ENCODE assay signal across 8 mouse cellular contexts in the genomic region with DNA sequence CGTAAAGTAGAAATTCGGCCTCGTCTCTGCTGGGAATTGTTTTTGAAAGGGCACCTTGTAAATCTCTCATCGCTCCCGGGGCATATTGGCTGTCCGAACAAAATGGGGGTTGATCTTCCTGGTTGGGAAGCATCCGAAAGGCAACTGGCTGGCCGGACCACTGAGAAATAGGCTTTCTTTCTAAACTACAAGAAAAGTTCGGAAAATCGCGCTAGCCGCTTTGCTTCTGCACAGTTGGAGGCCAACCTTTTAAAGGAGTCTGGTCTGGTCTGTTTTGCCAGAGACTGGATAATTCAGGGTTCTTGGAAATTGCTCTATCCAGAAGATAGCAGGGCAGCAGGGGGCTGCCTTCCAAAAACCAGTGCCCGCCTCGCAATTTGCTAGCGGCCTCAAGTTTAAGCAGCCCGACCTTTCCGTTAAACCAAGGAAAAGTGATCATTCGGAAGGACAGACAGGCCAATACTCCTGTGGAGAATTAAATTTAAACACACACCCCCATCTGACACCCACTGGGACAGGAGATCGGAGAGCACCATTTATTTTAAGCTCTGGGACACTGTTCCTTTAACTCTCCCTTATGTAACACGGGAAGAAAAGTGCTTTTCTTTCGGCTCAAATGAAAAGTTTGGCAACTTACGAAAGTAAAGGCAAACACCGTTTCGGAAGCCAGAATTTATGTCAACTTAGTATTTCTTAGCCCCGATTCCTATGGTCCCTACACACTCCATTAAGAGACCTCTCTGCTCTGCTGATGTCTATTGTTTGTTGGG. TPM values are rescaled to one million over a fixed set of nuclear protein-coding genes. Genes with fewer than 3 reads are reported as not detected.
DNase-seq lines count a peak whose midpoint lies in the region; ATAC-seq and TF ChIP-seq lines count a peak whose summit lies in the region.

No protein-coding gene starts in this region.

- no peak for TF ChIP-seq CTCF in left cerebral cortex, adult 2 months (IDR thresholded peaks at IDR 0.05)

- peak overlapping the region; percentile 52 for H3K4me3 ChIP-seq in embryonic facial prominence, embryonic 15.5 days (replicated peaks)
- H3K4me3 ChIP-seq in hindbrain, embryonic 13.5 days, result peak overlapping the region; percentile 62
- peak overlapping the region; percentile 43 for H3K4me3 ChIP-seq in neural tube, embryonic 15.5 days (replicated peaks)
- no peak overlapping the region for H3K4me3 ChIP-seq in left cerebral cortex, adult 2 months

- H3K27ac ChIP-seq in embryonic facial prominence, embryonic 15.5 days (replicated peaks), result no peak overlapping the region
- peak overlapping the region; percentile 90 for H3K27ac ChIP-seq in hindbrain, embryonic 13.5 days
- no peak overlapping the region; the same call in 1 of the 2 replicates for H3K27ac ChIP-seq in neural tube, embryonic 15.5 days (replicated peaks)
- no peak overlapping the region for H3K27ac ChIP-seq in left cerebral cortex, adult 2 months

- peaks cover 94% of the 10 kb centered on the region for H3K27me3 ChIP-seq in embryonic facial prominence, embryonic 15.5 days
- H3K27me3 ChIP-seq in hindbrain, embryonic 13.5 days, result peaks cover 74% of the 10 kb centered on the region
- peaks cover 78% of the 10 kb centered on the region for H3K27me3 ChIP-seq in neural tube, embryonic 15.5 days (replicated peaks)

- intact Hi-C loops in left cerebral cortex, postnatal 4 days (cut with DNase I), result loop anchor here (5.0 kb wide), 1 partner anchor 335 kb away; no protein-coding TSS in a partner anchor
- intact Hi-C loops in left cerebral cortex, postnatal 14 days (cut with DNase I), result loop anchor here (5.0 kb wide), 1 partner anchor 665 kb away; the partner anchor contains the start of gene Irx2
- intact Hi-C loops in left cerebral cortex, adult 2 months (cut with DNase I), result loop anchor here (2.0 to 10.0 kb wide), 4 partner anchors 341 to 1300 kb away; partner anchors contain the start of gene Irx4

- peak; percentile 21 for DNase-seq in left cerebral cortex, postnatal 4 days
- no peak for DNase-seq in left cerebral cortex, postnatal 14 days (ENCODE audit: low spot score in 2 of 2)
- DNase-seq in layer of hippocampus, adult 11-12 months (ENCODE audit: low spot score), result no peak
- DNase-seq in left cerebral cortex, adult 2 months (ENCODE audit: extremely low spot score in 1 of 2, low spot score in 2 of 2), result no peak
- DNase-seq in right cerebral cortex, postnatal 14 days, result no peak

- H3K4me2 ChIP-seq in embryonic facial prominence, embryonic 15.5 days (replicated peaks), result peak overlapping the region; percentile 83
- peak overlapping the region; percentile 69 for H3K4me2 ChIP-seq in hindbrain, embryonic 13.5 days
- H3K4me2 ChIP-seq in neural tube, embryonic 15.5 days, result peak overlapping the region; percentile 68

- 3% methylated on average over 25 of the region's 25 CpGs for WGBS in embryonic facial prominence, embryonic 15.5 days
- WGBS in hindbrain, embryonic 13.5 days, result under 1% methylated on average over 25 of the region's 25 CpGs
- 2% methylated on average over 25 of the region's 25 CpGs for WGBS in neural tube, embryonic 15.5 days

- no peaks in the 10 kb centered on the region for H3K9me3 ChIP-seq in embryonic facial prominence, embryonic 15.5 days (replicated peaks)
- H3K9me3 ChIP-seq in hindbrain, embryonic 13.5 days, result no peaks in the 10 kb centered on the region
- H3K9me3 ChIP-seq in neural tube, embryonic 15.5 days (replicated peaks), result no peaks in the 10 kb centered on the region

- H3K4me1 ChIP-seq in embryonic facial prominence, embryonic 15.5 days, result peaks cover 55% of the 10 kb centered on the region
- H3K4me1 ChIP-seq in hindbrain, embryonic 13.5 days (replicated peaks), result peaks cover 55% of the 10 kb centered on the region
- H3K4me1 ChIP-seq in neural tube, embryonic 15.5 days, result peaks cover 38% of the 10 kb centered on the region

- peak overlapping the region; percentile 44 for H3K9ac ChIP-seq in embryonic facial prominence, embryonic 15.5 days
- H3K9ac ChIP-seq in hindbrain, embryonic 13.5 days, result peak overlapping the region; percentile 90
- peak overlapping the region; percentile 45 for H3K9ac ChIP-seq in neural tube, embryonic 15.5 days (replicated peaks)

- ATAC-seq in embryonic facial prominence, embryonic 15.5 days (ENCODE audit: insufficient number of reproducible peaks, low FRiP score, low TSS enrichment, low read depth), result no peak
- no peak for ATAC-seq in hindbrain, embryonic 13.5 days (ENCODE audit: low FRiP score)
- ATAC-seq in neural tube, embryonic 15.5 days (ENCODE audit: low FRiP score), result no peak

- H3K36me3 ChIP-seq in embryonic facial prominence, embryonic 15.5 days, result no peaks in the 10 kb centered on the region
- no peaks in the 10 kb centered on the region for H3K36me3 ChIP-seq in hindbrain, embryonic 13.5 days
- no peaks in the 10 kb centered on the region for H3K36me3 ChIP-seq in neural tube, embryonic 15.5 days

RNA-seq across cellular contexts. Expression of gene Irx1, which starts 1.4 kb away (rescaled TPM):
- 1 to 10 TPM in 1 of 2 experiments, under 1 TPM in 1; 0.34 to 1.2 TPM for total RNA-seq in left cerebral cortex, postnatal 4 days (2021)
- 1 to 10 TPM in 1 of 2 experiments, under 1 TPM in 1; 0.68 to 1.2 TPM for total RNA-seq in left cerebral cortex, postnatal 14 days (2021)
- 8.0 and 8.4 TPM in 2 replicates for polyA plus RNA-seq in embryonic facial prominence, embryonic 15.5 days (2015; fragmentation: Nextera tagmentation; extraction: Ambion mirVana)
- 8.3 and 8.7 TPM in 2 replicates for polyA plus RNA-seq in hindbrain, embryonic 13.5 days (2015; fragmentation: Nextera tagmentation; extraction: Ambion mirVana)
- polyA plus RNA-seq in neural tube, embryonic 15.5 days (2015; fragmentation: Nextera tagmentation; extraction: Ambion mirVana), result 1.4 and 3.2 TPM in 2 replicates
- total RNA-seq in left cerebral cortex, adult 2 months (2021), result under 1 TPM; 0.27 to 0.87 TPM
